Mouse (Mus musculus): ENCODE measurements around the gene Epb41l3. TPM values are rescaled to one million over a fixed set of nuclear protein-coding genes. Genes with fewer than 3 reads are reported as not detected.

Gene Epb41l3
- 0.41 and 1.2 TPM in 2 replicates for polyA plus RNA-seq (2012; ENCODE audit: insufficient read depth, insufficient read length, missing spikeins)

DNA sequence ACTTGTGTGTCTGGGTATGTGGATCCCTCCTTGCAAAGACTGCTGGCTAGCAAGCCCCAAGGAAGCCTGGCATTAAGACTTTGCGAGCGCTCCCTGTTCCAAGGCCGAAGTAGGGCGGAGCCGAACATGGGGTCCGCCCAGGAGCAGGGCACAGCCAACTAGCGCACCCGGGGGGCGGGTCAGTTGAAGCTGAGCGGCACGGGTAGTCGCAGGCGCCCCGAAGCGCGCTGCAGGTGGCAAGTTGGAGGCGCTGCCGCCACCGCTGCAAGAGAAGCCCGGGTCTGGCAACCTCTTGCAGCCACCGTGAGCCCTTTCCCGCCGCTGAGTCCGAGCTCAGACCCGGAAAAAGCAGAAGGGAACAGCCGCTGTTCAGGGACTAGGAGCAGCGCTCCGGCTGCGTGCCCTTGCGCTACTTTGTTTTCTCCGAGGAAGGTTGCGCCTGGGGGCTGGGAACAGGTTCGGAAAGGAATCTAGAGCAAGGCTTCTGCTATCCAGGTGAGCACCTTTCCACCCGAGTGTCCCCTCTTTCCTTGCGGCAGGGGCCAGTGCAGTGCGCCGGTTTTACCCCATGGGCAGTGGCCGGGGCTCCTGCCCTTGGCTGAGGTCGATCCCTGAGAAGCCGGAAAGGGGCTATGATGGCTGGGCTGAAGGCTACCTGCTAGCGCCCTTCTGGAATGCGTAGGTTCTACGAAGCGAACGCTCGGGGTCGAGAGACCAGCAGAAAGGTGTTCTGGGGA, at the start of gene Epb41l3:
TSS of gene Epb41l3 (plus strand) at position 183 of the 737 bp plus-strand sequence.
- H3K4me1 ChIP-seq (ENCODE audit: control insufficient read depth, insufficient read depth, low read length), result no peaks in the 10 kb centered on the region
- no peak within 1 kb of the TSS for H3K4me3 ChIP-seq (ENCODE audit: insufficient read depth, low read length)
- TF ChIP-seq CTCF (IDR thresholded peaks at IDR 0.05; ENCODE audit: low read depth, low read length), result no peak
- no peak for TF ChIP-seq POLR2A (IDR thresholded peaks at IDR 0.05; ENCODE audit: borderline replicate concordance, low read depth, low read length)
- no peak within 1 kb of the TSS for H3K27ac ChIP-seq (ENCODE audit: insufficient read depth, low read depth, low read length)

DNA sequence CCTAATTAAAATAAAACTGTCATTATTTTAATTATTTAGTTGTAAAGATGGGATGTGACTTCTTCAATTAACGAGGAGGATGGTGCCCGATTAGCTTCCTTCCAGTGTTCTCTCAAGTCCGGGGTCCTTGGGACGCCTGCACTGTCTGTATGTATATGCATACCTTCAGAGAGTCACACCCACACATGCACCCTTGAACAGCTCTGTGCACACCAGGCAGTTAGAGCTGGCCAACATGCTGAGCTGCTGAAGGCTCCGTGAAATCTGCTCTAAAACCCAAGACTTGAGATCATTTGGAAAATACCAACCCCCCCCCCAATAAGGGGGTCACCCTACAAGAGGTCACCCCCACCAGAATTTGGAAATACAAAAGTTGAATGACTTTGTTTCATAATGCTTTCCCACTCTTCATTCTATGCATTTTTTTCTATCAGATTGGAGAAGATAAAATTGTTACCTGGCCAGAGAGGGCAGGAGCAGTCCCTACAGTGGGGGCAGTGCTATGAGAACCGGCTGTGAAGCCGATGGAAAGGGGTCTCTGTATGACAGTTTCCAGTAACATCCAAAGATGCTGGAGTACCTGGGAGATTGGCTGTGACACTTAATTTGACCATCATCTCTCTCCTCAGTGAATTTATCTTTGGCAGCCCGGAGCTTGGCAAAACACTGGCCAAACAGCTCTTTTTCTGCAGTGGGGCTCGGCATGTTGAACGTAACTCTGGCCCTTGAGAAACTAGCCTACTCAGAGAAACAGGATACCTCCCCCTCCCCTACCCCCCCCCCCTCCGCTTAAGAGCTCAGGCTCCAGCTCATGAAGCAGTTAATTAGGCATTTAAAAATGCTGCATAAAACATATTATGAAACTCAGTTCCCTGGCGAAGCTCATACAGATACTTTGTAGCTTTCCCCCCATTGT, 36.5 kb upstream of the Epb41l3 start:
- TF ChIP-seq POLR2A (IDR thresholded peaks at IDR 0.05; ENCODE audit: borderline replicate concordance, low read depth, low read length) (no peak), CTCF (IDR thresholded peaks at IDR 0.05; ENCODE audit: low read depth, low read length) (no peak)
- Histone ChIP-seq H3K4me3 (ENCODE audit: insufficient read depth, low read length) (no peak overlapping the region), H3K4me1 (ENCODE audit: control insufficient read depth, insufficient read depth, low read length) (no peaks in the 10 kb centered on the region), H3K27ac (ENCODE audit: insufficient read depth, low read depth, low read length) (no peak overlapping the region)

DNA sequence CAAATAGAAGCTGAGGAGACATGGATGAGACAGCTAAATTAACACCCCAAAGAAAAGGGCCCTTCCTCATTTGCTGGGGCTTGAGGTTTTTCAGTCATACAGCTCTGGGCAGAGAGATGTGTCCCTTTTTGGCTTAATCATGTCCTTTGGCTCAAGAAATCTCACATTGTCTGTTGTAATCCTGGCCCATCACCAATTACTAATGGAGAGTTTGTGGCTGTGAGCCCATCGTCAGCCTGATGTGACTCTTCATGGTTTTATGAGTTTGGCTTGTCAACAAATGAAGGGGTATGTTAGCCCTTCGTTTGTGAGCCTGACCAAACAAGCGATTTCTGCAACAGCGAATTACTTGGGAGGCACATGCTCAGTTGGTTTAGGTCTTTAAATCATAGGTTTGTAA, 34.0 kb upstream of the Epb41l3 start:
- TF ChIP-seq CTCF (IDR thresholded peaks at IDR 0.05; ENCODE audit: low read depth, low read length), result no peak
- no peak for TF ChIP-seq POLR2A (IDR thresholded peaks at IDR 0.05; ENCODE audit: borderline replicate concordance, low read depth, low read length)
- Histone ChIP-seq H3K4me3 (ENCODE audit: insufficient read depth, low read length) (no peak overlapping the region), H3K4me1 (ENCODE audit: control insufficient read depth, insufficient read depth, low read length) (no peaks in the 10 kb centered on the region), H3K27ac (ENCODE audit: insufficient read depth, low read depth, low read length) (no peak overlapping the region)

DNA sequence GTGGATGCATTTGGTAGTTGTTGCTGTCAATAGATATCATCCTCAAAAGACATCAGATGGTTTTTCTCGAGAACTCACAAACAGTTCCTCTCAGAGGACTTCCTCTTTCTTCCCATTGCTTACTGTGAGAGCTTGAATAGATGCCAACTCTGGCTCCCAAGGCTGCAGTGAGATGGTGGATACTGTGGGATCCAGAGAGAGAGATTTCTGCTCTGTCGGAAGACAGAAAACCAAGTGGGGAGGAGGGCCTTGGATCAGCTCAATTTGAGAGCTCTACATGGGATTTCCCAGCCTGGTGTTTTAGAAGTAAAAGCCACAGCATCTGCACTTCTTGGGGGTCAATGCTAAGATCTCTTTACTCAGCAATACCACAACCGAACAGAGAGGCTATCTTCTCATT, 26.7 kb upstream of the Epb41l3 start:
- Histone ChIP-seq H3K4me3 (ENCODE audit: insufficient read depth, low read length) (no peak overlapping the region), H3K27ac (ENCODE audit: insufficient read depth, low read depth, low read length) (no peak overlapping the region), H3K4me1 (ENCODE audit: control insufficient read depth, insufficient read depth, low read length) (no peaks in the 10 kb centered on the region)
- TF ChIP-seq CTCF (IDR thresholded peaks at IDR 0.05; ENCODE audit: low read depth, low read length) (no peak), POLR2A (IDR thresholded peaks at IDR 0.05; ENCODE audit: borderline replicate concordance, low read depth, low read length) (no peak)

DNA sequence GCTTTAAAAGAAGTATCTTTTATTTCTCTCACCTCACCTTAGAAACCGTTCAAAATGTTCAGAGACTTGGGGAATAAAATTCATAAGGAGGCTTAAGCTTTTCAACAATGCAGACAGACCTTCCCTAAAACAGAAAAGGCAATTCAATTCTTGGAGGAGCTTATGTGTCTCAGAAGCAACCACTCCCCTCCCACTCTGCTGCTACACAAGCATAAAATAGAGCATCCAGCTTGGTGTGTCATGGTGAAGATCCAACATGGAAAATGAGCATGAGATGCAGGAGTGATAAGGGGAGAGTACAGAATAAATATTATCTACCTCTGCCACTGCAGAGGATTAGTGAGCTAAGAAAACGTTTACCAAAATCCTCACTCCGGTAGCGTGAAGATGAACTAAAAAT, 21.5 kb upstream of the Epb41l3 start:
- TF ChIP-seq POLR2A (IDR thresholded peaks at IDR 0.05; ENCODE audit: borderline replicate concordance, low read depth, low read length) (no peak), CTCF (IDR thresholded peaks at IDR 0.05; ENCODE audit: low read depth, low read length) (no peak)
- no peak overlapping the region for H3K27ac ChIP-seq (ENCODE audit: insufficient read depth, low read depth, low read length)
- H3K4me1 ChIP-seq (ENCODE audit: control insufficient read depth, insufficient read depth, low read length), result no peaks in the 10 kb centered on the region
- H3K4me3 ChIP-seq (ENCODE audit: insufficient read depth, low read length), result no peak overlapping the region

DNA sequence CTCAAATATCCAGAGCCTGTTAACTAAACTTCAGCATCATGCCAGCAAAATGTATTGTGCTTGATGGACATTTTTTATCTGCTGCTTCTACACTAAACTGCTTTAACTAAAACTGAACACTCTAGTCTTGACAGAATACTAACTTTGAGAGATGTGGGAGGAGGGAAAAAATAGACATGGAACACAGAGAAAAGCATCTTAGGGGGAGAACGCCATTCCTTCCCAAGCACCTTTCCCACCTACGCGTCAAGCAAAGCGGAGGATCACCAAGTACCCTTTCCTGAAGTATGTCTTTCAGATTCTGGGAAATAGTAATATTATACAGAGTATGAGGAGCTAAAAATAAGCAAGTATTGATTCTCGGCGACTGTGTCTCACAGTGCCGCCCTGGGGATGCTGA, 15.7 kb upstream of the Epb41l3 start:
- TF ChIP-seq POLR2A (IDR thresholded peaks at IDR 0.05; ENCODE audit: borderline replicate concordance, low read depth, low read length), result no peak
- TF ChIP-seq CTCF (IDR thresholded peaks at IDR 0.05; ENCODE audit: low read depth, low read length), result no peak
- H3K4me1 ChIP-seq (ENCODE audit: control insufficient read depth, insufficient read depth, low read length), result no peaks in the 10 kb centered on the region

DNA sequence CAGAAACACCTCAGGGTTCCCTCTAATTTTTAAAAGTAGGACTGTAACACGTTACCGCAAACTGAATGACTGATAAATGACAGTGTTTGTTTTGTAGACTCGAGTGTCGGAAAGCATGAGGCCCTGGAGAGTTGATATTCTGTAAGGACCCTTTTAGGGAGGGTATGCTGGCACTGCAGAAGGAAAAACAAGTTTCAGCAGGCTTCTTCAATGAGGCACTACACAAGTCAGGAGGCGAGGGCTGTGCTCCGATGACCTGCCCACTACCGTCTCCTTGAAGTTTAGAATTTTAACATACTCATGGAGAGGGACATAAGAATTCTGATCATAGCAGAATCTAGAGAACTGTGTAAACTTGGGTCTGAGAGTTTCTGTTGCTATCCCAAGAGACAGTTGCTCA, 15.1 kb upstream of the Epb41l3 start:
- no peak overlapping the region for H3K27ac ChIP-seq (ENCODE audit: insufficient read depth, low read depth, low read length)
- no peaks in the 10 kb centered on the region for H3K4me1 ChIP-seq (ENCODE audit: control insufficient read depth, insufficient read depth, low read length)
- no peak for TF ChIP-seq CTCF (IDR thresholded peaks at IDR 0.05; ENCODE audit: low read depth, low read length)
- TF ChIP-seq POLR2A (IDR thresholded peaks at IDR 0.05; ENCODE audit: borderline replicate concordance, low read depth, low read length), result no peak
- no peak overlapping the region for H3K4me3 ChIP-seq (ENCODE audit: insufficient read depth, low read length)

More for the DNA sequence above, 15.7 kb upstream of the Epb41l3 start:
- no peak overlapping the region for H3K4me3 ChIP-seq (ENCODE audit: insufficient read depth, low read length)
- H3K27ac ChIP-seq (ENCODE audit: insufficient read depth, low read depth, low read length), result no peak overlapping the region

DNA sequence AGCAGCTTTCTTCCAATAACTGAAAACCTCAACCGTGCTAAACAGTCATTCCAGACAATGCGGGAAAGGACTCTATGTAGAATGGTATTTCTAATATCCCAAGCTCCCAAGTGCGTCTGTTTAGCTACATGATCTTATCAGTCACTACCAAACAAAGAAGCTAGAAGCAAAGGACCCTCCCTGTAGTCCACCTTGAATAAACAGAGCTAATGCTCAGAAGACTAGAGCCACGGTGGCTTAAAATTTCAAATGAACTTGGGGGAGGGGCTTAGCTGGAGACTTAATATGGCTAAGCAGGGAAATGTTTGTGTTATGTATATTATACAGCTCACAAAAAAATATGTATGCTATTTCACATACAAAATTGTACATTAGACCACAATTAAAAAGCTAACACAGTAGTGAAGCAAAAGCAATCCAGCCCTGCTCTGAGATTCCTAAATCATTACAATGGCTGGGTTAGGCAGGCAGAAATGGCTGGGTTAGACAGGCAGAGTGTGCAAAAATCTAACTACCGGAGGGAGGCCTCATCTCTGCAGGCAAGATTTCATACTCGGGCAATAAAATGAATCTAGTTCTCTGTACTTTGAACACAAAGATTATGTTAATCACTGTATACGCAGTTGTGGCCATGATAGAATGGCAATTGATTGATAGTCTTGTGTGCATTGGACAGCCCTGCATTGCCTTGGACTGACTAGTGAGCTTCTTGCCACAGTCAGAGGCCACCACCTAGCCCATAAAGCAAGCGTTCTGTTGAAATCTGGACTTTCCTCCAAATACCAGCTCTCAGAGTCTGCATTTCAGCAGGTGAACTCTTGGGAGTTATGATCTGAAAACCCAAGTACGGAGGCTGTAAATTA, 13.4 kb upstream of the Epb41l3 start:
- Histone ChIP-seq H3K27ac (ENCODE audit: insufficient read depth, low read depth, low read length) (no peak overlapping the region), H3K4me1 (ENCODE audit: control insufficient read depth, insufficient read depth, low read length) (no peaks in the 10 kb centered on the region), H3K4me3 (ENCODE audit: insufficient read depth, low read length) (no peak overlapping the region)
- TF ChIP-seq CTCF (IDR thresholded peaks at IDR 0.05; ENCODE audit: low read depth, low read length), result no peak
- no peak for TF ChIP-seq POLR2A (IDR thresholded peaks at IDR 0.05; ENCODE audit: borderline replicate concordance, low read depth, low read length)

All from bone marrow macrophage, adult 2 months (primary cell).